Mouse (Mus musculus) gastrocnemius, adult 18-20 months (tissue): ENCODE data around the gene Dnah2. TPM values are rescaled to one million over a fixed set of nuclear protein-coding genes. Genes with fewer than 3 reads are reported as not detected.
"Not testable (repeated sequence)": the region's sequence is repeated elsewhere in the genome, so short reads cannot be mapped to it uniquely, and the experiment has no call there.

ENCODE experiments used
- DNase-seq: peaks from one replicate; pipeline ENCODE4 v3.0.0; 2021; ENCODE audit warnings: low spot score
- total RNA-seq, 2 experiments: library from RNA; stranded (reverse); gene quantifications; 2 replicates each; pipeline ENCODE4 v1.2.3; 2021

Dnah2 gene
- total RNA-seq, 2 experiments from 2014 or later: 0.14 to 0.83 TPM

DNA sequence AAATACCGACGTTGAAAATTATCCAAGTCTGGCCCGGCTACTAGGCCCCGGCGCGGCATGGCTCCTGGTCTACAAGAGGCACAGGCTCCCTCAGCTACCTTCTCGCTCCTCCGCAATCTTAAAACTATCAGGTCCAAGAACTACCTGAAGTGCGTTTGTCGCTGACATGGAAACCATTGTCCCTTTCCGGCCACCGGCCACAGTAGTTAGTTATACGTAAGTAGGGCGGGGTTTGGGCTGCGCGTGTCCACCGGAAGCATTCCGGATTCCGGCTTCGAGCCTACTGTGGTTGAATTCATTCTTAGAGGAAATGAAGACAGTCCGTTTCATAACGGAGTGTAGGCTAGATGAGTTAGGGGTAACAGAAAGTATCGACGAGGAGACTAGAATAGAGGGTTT lies 153.7 kb downstream of the Dnah2 start, which contains the start of the genes Naa38 and Cyb5d1:
Gene Naa38 (plus strand): TSS at position 253 of the 399 bp plus-strand sequence.
Gene Cyb5d1 (minus strand): TSS at position 397 of the 399 bp plus-strand sequence.
- DNase-seq: peak; percentile 92

DNA sequence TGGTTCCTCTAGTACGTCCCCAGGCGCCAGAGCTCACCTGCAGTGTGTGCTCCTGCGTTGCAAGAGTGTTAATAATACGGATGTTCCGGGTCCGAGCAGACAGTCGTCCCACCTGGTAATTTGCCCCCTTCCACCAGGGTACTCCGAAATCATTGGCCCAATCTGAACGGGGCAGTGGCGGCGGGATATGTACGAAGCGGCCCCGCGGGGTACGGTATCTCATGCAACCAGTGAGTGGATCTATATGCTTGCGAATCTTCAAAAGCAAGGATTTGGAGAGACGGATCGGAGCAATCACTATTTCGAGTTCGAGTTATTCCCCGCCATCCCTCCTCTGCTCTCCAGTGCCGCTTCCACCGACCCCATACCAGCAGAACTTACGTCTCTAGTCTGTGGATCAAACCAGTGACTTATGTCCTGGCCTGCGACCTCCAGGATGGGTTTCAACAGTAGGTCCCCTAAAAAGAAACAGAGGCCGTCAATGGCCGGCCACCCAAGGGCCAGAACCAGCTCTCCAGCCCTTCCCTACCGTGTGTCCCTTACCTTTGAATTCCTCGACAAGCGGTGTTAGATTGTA lies 154.2 kb downstream of the Dnah2 start:
- not testable (repeated sequence) for DNase-seq

DNA sequence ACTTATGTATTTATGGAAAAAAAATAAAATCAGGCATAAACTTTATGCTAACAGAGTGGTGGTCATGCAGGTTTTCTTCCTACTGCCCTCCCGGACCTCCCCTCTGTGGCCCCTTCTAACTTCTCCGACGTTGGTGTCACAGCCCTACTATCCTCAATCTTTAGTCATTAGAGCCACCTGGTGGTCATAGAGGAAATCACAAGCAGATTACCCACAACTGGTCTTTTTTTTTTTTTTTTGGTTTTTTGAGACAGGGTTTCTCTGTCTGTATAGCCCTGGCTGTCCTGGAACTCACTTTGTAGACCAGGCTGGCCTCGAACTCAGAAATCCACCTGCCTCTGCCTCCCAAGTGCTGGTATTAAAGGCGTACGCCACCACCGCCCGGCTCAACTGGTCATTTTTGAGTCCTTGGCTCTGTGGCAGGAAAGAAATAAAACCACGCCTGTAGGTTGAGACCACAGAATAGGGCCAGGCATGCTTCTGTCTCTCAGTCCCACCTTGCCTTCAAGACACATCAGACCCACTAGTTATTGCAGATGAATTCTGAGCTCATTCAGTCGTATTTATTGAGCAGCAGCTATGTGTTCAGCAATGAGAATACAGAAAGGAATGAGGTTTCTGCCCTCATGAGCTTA lies 158.4 kb downstream of the Dnah2 start:
- peak; percentile 78 for DNase-seq

DNA sequence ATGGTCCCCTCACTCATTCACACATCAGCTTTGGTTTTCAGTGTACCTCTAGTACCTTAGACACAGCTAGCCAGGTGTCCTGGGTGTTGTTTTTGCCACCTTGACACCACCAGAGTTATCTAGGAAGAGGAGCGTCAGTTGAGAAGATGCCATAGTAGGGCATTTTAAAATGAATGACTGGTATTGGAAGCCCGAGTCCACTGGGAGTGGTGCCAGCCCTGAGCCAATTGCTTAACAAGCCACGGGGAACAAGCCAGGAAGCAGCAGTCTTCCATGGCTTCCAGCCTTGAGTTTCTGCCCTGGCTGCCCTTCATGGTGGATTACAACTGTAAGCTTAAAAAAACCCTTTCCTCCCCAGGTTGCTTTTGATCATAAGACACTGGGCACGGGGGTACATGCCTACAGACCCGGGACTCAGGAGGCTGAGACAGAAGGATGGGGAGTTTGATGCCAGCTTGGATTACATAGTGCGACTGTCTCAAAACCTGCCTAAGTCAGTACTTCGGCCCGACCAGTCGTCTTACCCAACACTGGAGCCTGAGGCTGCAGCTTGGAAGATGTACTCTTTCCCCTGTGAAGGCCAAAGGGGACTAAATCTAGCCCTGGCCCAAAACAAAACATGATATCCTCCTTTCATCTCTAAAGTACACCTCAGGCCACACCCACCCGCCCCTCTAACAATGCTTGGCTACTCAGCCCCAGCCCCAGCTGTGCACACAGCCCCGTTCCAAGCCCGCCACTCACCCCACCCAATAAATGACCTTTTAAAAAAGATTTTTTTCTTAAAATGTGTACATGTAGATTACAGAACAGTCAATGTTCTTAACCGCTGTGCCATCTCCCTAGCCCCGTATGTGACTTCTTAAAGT lies 159.1 kb downstream of the Dnah2 start:
- peak; percentile 37 for DNase-seq

DNA sequence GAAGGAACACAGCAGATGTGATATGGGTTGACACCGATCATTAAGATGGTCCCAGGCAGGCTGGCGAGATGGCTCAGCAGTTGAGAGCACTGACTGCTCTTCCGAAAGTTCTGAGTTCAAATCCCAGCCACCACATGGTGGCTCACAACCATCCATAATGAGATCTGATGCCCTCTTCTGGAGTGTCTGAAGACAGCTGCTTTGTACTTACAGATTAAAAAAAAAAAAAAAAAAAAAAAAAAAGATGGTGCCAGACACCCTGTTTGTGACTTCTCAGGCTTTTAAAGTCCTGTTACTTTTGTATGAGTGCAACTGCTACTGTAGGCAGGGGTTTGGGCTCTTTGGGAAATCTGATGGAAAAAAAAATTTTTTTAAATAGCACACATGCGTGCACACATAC lies 160.2 kb downstream of the Dnah2 start:
- no peak for DNase-seq

DNA sequence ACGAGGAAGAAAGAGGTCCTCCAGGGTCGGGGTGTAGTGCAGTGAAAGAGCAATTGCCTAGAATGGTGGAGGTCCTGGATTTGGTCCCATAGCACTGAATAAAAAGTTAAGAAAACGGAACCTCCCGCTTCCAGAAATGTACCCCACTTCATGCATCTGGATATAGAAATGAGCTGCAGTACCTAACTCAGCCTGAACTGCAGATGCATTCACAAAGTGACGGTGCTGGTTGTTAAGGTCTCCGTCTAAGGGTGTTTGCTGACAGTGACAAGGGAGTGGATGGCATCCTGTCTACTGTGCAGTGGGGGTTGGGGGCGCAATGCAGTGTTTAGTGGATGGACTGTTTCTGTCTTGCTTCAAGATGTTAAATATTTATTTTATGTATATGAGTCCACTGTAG lies 162.2 kb downstream of the Dnah2 start:
- DNase-seq: no peak

DNA sequence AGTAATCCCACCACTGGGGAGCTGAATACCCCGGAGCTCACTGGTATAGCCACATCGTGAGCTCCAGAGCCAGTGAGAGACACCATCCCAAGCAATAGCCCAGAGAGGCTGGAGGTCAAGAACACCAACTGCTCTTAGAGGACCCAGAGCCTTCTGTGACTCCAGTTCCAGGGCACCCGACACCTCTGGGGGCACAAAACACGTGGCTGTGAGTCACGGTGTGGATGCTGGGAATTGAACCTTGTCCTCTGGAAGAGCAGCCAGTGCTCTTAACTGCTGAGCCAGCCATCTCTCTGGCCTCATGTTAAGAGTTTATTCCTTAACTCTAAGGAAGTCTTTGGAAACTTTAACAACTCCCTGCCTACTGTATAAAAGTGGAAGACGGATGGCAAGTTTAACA lies 163.9 kb downstream of the Dnah2 start:
- no peak for DNase-seq

DNA sequence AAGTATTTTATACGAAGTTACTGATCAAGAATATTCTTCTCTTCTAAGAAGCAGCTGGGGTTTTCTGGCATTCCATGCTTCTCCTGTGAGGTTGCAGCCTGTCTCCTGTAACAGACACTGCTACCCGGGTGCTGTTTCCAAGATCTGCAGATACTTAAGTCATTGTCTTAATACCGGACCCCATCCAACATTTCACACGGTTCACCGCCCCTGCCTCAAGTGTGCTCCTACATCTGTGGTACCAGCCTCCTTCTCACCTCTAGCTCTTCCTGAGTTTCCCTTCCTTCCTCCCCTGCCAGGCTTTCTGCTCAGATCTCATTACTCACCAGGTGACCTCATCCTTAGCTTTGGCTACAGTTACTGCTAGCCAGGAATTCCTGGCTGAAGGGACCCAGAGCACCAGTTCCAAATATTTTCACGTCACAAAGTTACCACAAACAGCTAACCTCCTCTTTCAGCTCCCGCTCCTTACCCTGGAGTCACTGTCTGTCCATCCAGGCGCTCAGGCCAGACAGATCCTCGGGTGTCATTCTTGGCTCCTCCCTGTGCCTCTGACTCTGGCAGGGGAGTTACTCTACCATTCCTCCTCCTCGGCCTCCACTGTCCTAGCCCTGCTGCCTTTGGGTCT lies 166.3 kb downstream of the Dnah2 start:
- peak; percentile 53 for DNase-seq

DNA sequence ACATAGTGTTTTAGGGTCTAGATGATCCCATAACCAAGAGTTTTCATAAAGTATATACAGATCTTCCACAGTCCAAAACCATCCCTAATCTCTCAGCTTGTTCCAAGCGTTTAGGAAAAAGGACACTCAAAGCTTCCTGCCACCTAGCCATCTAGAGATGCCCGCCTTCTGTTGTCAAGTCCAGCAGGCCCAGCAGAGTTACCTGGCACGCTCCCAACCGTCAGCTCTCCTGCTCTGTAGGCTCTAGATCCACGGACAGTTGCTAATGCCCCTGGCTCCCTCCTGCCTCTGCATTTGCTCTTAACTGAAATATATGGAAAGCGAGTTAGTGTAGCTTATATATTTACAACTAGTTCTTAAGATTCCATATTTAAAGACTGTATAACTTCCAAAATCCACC lies 167.6 kb downstream of the Dnah2 start:
- DNase-seq: no peak

DNA sequence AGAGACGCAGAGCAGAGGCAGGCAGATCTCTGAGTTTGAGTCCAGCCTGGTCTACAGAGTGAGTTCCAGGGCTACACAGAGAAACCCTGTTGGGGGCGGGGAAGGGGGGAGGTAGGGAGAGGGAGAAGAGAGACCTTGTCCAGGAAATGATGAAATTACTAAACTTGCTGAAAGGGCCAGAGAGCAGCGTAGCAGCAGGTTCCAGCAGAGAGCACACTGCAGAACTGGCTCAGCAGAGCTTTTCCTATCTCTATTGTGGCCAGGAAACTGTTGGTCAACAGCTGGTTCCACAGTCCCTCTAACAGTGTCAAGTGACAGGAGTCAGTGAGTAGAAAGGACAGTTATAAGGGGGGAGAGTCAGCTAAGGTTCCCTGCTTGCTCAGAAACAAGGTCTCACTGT lies 169.3 kb downstream of the Dnah2 start:
- no peak for DNase-seq

DNA sequence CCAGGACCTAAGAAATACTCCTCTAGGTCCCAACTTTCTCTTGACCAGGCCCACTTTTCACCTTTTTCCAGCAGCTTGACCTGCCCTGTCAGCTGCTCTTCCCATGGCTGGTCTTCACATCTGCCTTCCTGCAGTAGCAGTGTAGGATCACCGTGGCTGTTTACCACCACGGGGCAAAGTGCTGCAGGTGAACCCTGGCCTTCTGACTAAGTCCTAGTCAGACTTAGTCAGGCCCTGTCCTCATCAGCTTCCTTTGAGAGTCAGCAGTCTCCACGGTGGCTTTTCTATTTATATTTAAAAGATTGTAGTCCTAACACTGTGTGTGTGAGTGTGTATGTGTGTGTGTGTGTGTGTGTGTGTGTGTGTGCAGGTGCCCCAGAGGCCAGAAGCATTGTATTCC lies 171.1 kb downstream of the Dnah2 start:
- DNase-seq: no peak

DNA sequence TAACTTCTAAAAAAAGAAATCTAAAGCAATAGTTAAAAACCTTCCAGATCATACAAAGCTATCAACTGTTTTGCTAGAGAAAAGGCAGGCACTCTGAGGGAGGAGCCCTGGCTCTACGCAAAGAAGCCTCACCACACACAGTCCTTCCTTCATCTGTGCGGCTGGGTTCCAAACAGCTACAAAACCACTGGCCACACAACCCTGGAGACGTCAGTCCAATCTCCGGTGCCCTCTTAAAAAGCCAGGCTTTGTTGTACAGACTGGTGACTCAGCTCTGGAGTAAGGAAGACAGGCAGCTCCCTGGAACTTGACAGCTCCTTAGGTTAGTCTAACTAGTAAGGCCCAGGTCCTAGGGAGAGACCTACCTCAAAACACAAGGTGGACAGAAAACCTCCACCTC lies 173.3 kb downstream of the Dnah2 start:
- DNase-seq: no peak

DNA sequence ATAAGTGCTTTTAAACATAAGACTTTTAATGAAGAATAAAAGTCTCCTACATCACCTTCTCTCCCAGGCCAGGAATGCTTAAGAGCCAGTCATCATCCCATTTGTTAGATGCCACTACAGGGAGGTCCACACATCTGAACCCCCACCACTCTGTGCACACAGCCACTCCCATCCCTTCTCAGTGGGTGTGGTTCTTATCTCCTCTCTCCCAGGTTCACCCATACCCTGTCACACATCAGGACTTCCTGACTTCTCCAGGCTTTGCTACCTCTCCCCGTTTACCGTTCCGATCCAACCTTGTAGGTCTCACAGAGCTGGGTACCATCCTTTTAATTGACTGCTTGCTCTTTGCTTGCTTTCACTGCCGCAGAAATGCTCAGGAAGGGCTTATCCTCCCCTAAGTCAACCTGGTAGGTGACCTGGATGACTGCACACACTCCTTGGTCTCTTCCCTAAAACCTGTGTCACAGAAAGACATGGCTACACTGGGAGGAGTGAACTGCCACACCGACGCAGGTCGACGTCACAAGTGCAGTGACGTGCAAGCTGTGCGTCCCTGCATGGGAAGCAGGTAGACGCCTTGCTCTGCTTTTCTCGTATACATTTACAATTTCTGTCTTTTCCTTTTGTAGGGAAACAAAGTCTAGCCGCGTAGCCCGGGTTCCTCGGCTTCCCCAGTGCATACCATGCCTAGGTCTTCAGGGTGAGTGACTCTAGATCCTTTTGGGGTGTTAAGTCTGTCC lies 175.5 kb downstream of the Dnah2 start:
- DNase-seq: no peak

DNA sequence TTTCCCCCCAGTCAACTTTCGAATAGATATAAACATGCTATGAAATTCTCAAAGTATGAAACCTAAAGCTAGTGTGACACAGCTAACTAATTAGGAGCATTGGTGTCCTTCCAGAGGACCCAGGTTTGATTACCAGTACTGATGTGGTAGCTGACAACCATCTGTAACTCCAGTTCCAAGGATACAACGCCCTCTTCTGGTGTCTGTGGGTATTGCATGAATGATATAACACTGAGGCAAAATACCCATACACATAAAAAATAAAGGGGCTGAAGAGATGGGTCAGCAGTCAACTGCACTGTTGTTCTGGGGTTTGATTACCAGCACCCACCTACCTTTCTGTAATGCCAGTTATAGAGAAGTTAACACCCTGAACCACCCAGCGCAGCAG lies 176.1 kb downstream of the Dnah2 start:
- no peak for DNase-seq

DNA sequence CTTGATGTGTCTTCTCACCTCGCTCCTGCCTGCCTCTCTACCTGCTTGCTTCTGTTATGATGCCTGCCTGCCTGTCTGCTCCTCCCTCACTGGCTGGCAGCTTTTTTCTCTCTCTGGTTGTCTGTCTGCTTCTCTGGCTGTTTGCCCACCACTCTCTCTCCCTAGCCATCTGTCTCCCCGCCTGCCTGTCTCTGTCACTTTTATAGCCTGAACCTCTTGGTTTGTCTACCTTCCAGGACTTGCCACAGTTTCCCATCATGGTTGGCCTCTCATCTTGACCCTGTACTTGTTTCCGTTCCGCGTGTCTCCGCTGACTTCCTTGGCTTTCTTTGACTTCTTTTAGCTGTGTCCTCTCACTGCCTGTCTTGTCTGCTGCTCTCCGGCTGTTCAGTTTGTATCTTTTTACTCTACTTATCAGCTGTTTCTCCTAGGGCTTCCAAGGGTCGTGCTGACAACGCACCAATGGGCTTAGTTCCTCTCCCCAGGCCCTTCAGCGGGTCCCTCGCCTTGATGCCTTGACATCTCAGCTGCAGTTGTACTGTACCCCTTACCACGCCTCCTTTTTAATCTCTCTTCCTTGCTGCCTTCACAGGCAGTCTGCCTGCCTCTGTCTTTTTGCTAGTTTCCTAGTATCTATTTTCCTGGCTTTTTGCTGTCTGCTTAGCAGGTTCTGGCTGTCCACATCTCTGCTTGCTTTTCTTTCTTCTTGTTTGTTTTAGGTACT lies 176.7 kb downstream of the Dnah2 start:
- no peak for DNase-seq

DNA sequence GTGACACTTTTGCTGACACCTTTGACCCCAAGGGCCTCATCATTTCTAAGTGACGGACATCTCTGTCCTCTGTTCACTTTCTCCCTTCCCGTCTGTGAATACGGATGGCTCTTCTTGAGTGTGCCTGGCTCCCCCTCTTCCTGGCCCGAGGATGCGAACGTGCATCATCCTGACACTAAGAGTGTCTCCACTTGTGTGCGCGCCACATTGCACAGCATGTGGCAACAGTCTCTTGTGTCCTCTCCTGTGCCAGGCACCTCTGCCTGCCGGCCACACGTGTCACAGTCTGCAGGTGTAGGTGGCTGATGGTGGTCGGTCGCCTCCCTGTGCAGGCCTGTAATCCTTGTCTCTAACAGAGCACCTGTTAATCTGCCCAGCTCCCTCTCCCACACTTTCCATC lies 177.3 kb downstream of the Dnah2 start:
- no peak for DNase-seq

DNA sequence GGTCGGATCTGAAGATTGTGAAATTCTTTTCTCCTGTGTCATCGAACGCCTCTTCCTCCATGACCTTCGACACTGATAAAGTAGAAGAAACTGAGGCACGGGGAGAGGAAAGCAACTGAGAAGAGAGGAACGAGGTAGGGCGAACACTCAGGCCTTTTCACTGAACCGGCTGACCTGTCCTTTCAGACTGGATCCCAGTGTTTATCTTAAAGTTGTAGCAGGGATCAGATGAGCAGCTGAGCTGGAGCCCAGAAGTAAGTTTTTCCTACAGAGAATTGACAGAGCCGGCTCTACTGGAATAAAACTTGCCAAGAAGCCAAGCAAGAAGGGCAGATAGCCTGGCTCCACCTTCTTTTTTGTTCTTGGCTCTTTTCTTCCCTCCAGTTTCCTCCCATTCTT lies 178.1 kb downstream of the Dnah2 start:
- no peak for DNase-seq
